Mouse (Mus musculus) liver, postnatal 0 days (tissue): ENCODE measurements around the gene Mob1a. TPM values are rescaled to one million over a fixed set of nuclear protein-coding genes. Genes with fewer than 3 reads are reported as not detected.

Source experiments
- ATAC-seq: fragments of 200-750 bp; cut with Nextera tagmentation; 2 replicates; pipeline ENCODE4 v1.8.0; 2017; ENCODE audit warnings: mild to moderate bottlenecking, moderate library complexity
- DNase-seq: peaks from one replicate; pipeline ENCODE4 v3.0.0-alpha.2; 2016
- H3K27ac ChIP-seq: fragments of 300-500 bp; sonication (generic); 2 replicates; pipeline ENCODE4 v1.5.1; 2014; ENCODE audit warnings: antibody characterized with exemption, moderate library complexity, mild to moderate bottlenecking, low read depth
- H3K27me3 ChIP-seq: fragments of 300-500 bp; sonication (generic); 2 replicates; pipeline ENCODE4 v1.6.1; 2014; ENCODE audit warnings: low read length, control low read depth, mixed read lengths; ENCODE audit not compliant: insufficient read depth
- H3K36me3 ChIP-seq: fragments of 300-500 bp; sonication (generic); replicated peaks from 2 replicates; pipeline ENCODE4 v1.6.1; 2014; ENCODE audit warnings: mild to moderate bottlenecking, control low read depth, low read length, moderate library complexity, mixed read lengths; ENCODE audit not compliant: insufficient read depth
- H3K4me1 ChIP-seq: fragments of 300-500 bp; sonication (generic); 2 replicates; pipeline ENCODE4 v1.6.1; 2014; ENCODE audit warnings: antibody characterized with exemption, mild to moderate bottlenecking, control low read depth; ENCODE audit not compliant: insufficient read depth
- H3K4me2 ChIP-seq: fragments of 300-500 bp; sonication (generic); 2 replicates; pipeline ENCODE4 v1.6.1; 2014; ENCODE audit warnings: low read depth, mild to moderate bottlenecking, low read length, moderate library complexity, mixed read lengths
- H3K4me3 ChIP-seq: fragments of 300-500 bp; sonication (generic); 2 replicates; pipeline ENCODE4 v1.5.1; 2014; ENCODE audit warnings: low read depth, low read length
- H3K9ac ChIP-seq: fragments of 300-500 bp; sonication (generic); replicated peaks from 2 replicates; pipeline ENCODE4 v1.6.1; 2014; ENCODE audit warnings: mild to moderate bottlenecking, moderate library complexity
- H3K9me3 ChIP-seq: fragments of 300-500 bp; sonication (generic); 2 replicates; pipeline ENCODE4 v1.6.1; 2016; ENCODE audit warnings: mild to moderate bottlenecking, control low read depth, low read length, mixed read lengths
- CTCF ChIP-seq: sonication (generic); IDR thresholded peaks from 2 replicates; pipeline ENCODE4 v1.5.1; 2016; ENCODE audit warnings: antibody characterized with exemption, low read depth
- EP300 ChIP-seq: IDR thresholded peaks from 2 replicates; pipeline ENCODE4 v1.6.1; 2016; ENCODE audit warnings: antibody characterized with exemption, low read depth, mild to moderate bottlenecking
- WGBS: fragments of 180-500 bp; shearing (Covaris S2); extraction: QIAGEN DNeasy Blood & Tissue Kit; methylation state at CpG from one replicate; pipeline ENCODE4 v1.1.7; 2014; ENCODE audit not compliant: insufficient replicate concordance; 5-methylcytosine and 5-hydroxymethylcytosine counted together
- polyA plus RNA-seq: library from polyadenylated mRNA; unstranded; fragments of >200 nt; fragmentation: Nextera tagmentation; extraction: Ambion mirVana; gene quantifications from 2 replicates; pipeline ENCODE4 v1.2.1, GENCODE M21; 2015

The Mob1a gene
- polyA plus RNA-seq, 1 experiment from 2014 or later, result 20.9 TPM

DNA sequence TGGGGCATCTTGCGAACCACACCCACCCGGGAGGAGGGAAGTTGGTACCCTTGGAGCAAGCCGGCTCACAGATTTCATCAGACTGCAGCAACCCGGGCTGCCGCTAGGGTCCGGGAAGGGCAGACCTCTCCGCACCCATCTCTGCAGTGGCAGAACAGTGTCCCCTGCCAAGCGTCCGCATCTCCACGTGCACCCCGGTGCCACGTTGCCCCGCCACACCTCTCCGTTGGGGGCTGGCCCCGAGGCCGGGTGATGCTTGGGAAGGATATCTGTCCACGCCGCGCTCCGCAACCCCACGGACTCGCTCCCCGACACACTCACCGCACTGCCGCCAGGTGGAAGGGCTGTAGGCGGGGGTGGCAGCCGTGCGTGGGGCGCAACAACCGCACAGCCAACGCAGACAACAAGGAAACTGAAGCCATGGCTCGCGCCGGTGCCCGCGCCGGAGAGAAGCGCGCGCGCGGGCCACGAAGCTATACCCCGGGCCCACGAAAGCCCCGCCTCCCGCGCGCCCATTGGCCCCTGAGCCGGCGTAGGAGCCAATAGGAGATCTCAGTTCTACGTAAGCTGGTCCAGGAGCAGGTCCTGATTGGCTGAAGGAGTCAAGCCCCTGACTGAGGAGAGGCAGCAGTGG, 8.6 kb upstream of the Mob1a start:
- Histone ChIP-seq H3K27me3 (no peaks in the 10 kb centered on the region), H3K4me1 (peaks cover 19% of the 10 kb centered on the region), H3K27ac (peak overlapping the region; percentile 39; the same call in 1 of the 2 replicates), H3K9me3 (no peaks in the 10 kb centered on the region), H3K36me3 (peaks cover 11% of the 10 kb centered on the region), H3K4me3 (peak overlapping the region; percentile 85), H3K9ac (peak overlapping the region; percentile 75), H3K4me2 (peak overlapping the region; percentile 97)
- WGBS, result 0% methylated on average over 52 of the region's 52 CpGs
- DNase-seq, result peak; percentile 92
- peak; percentile 96 for ATAC-seq
- TF ChIP-seq EP300 (no peak), CTCF (peak; percentile 88)

DNA sequence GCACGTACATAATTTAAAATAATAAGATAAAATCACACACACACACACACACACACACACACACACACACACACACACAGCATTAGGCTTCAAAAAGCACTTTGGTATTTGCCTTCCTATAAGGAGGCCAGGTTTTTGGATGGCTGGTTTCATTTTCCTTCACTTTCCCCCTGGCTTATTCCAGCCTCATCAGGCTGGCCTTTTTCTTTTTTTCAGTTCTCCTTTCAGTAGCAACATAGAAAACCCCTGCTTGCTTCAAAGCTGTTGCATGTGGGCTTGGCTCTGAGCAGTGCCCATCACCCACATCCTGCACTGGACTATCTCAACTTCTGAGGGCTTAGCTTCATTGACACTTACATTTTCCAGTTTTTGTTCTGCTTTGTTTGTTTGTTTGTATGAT, 3.9 kb upstream of the Mob1a start:
- H3K27ac ChIP-seq, result no peak overlapping the region
- H3K4me1 ChIP-seq, result peaks cover 14% of the 10 kb centered on the region
- no peak overlapping the region for H3K4me2 ChIP-seq
- H3K36me3 ChIP-seq, result no peaks in the 10 kb centered on the region
- 40% methylated on average over 1 of the region's 1 CpGs for WGBS
- ATAC-seq, result no peak
- H3K9ac ChIP-seq, result no peak overlapping the region
- no peak overlapping the region for H3K4me3 ChIP-seq
- no peaks in the 10 kb centered on the region for H3K9me3 ChIP-seq
- TF ChIP-seq EP300 (no peak), CTCF (no peak)
- no peaks in the 10 kb centered on the region for H3K27me3 ChIP-seq
- DNase-seq, result no peak

DNA sequence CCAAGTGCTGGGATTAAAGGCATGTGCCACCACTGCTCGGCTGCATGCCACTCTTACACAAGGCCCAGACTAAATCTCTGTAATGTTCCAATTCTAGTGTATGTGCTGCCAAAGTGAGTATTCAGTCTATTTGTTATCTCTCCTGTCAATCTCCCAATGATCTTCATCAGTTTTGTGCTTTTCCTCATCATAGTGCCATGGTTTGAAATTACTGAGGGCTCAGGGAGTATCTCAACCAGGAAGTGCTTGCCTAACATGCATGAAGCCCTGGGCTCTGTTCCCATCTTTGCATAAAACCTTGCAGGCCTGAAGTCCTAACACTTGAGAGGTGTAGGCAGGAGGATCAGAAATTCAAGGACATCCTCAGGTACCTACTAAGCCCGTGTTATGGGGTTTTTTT, 3.0 kb upstream of the Mob1a start:
- no peak overlapping the region for H3K27ac ChIP-seq
- H3K4me2 ChIP-seq, result no peak overlapping the region

DNA sequence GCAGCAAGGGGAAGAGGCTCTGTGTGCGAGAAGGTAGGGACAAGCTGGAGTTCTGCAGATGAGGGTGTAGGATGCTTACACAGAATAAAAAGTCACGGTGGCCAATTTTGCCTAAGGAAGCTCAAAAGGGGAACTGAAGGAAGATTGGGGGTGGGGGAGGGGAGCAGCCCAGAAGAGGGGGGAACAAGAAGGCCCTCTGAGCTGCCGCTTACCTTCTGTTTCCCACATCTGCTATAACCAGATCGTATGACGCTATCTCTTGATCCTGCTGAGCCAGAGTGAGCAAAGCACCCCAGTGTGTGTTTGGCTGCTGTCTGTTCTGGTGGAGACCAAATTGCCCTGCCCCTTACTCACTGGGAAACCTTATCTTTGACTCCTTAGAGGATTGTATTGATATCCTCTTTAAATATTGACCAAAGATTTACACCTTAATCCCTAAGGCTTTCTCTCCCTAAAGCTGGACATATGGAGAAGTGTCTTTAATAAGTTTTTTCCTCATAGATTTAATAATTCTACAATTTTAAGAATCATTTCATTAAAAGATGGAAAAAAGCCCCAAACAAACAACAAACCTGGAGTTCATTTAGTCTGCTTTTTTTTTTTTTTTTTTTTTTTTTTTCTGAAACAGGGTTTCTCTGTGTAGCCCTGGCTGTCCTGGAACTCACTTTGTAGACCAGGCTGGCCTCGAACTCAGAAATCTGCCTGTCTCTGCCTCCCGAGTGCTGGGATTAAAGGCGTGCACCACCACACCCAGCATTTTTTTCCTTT, 2.0 kb upstream of the Mob1a start:
- peak overlapping the region; percentile 57 for H3K27ac ChIP-seq
- 59% methylated on average over 8 of the region's 8 CpGs for WGBS
- no peak for ATAC-seq
- peaks cover 5% of the 10 kb centered on the region for H3K36me3 ChIP-seq
- no peaks in the 10 kb centered on the region for H3K9me3 ChIP-seq
- TF ChIP-seq EP300 (no peak), CTCF (no peak)
- peak overlapping the region; percentile 42 for H3K4me2 ChIP-seq
- no peak overlapping the region for H3K9ac ChIP-seq
- no peaks in the 10 kb centered on the region for H3K27me3 ChIP-seq
- H3K4me3 ChIP-seq, result no peak overlapping the region
- peaks cover 14% of the 10 kb centered on the region for H3K4me1 ChIP-seq
- peak; percentile 38 for DNase-seq

More for the DNA sequence above, 3.0 kb upstream of the Mob1a start:
- Histone ChIP-seq H3K36me3 (no peaks in the 10 kb centered on the region), H3K9me3 (no peaks in the 10 kb centered on the region), H3K4me3 (no peak overlapping the region), H3K27me3 (no peaks in the 10 kb centered on the region), H3K4me1 (peaks cover 14% of the 10 kb centered on the region), H3K9ac (no peak overlapping the region)
- 77% methylated on average over 2 of the region's 2 CpGs for WGBS
- ATAC-seq, result no peak
- TF ChIP-seq CTCF, result no peak
- TF ChIP-seq EP300, result no peak
- DNase-seq, result no peak

DNA sequence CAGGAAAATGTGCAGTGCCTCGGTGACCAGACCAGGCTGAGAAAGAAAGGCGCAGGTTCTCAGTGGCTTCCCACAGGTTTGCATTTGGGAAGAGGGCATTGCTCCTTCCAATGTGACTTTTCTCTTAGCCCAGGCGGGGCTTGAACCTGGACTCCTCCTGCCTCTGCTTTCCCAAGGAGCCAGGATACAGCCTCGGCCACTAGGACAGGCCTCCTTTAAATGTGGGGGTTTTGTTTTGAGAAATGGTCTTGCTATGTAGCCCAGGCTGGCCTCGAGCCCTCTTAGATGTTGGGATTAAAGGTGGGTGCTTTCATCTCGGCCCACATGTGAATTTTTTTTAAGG, 549 bp downstream of the Mob1a start:
- peaks cover 30% of the 10 kb centered on the region for H3K36me3 ChIP-seq
- peak overlapping the region; percentile 89 for H3K9ac ChIP-seq
- H3K4me2 ChIP-seq, result peak overlapping the region; percentile 96
- H3K4me3 ChIP-seq, result peak overlapping the region; percentile 84
- 4% methylated on average over 6 of the region's 6 CpGs for WGBS
- ATAC-seq, result peak; percentile 5
- no peak for DNase-seq
- H3K27ac ChIP-seq, result peak overlapping the region; percentile 97
- H3K4me1 ChIP-seq, result peaks cover 14% of the 10 kb centered on the region
- no peaks in the 10 kb centered on the region for H3K9me3 ChIP-seq
- no peak for TF ChIP-seq CTCF
- no peak for TF ChIP-seq EP300
- H3K27me3 ChIP-seq, result no peaks in the 10 kb centered on the region

DNA sequence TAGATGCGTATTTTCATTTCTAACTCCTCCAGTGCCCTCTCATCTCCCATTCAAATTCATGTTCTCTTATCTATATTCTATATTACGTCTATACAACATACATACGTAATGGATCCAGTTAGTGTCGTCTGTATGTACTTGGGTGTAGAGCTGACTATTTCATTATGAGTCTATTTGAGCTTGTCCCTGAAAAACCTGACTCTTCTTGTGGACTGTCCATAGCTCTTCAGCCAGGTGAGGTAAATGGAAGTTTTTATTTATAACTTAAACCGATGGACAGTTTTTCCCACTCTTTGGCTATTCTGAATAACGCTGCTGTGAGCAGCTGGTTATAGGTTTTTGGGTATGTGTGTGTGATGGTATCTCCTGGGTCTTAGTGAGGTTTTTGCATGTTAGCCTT, 945 bp downstream of the Mob1a start:
- H3K4me3 ChIP-seq, result peak overlapping the region; percentile 84
- peaks cover 14% of the 10 kb centered on the region for H3K4me1 ChIP-seq
- H3K4me2 ChIP-seq, result peak overlapping the region; percentile 96
- peaks cover 34% of the 10 kb centered on the region for H3K36me3 ChIP-seq
- no peaks in the 10 kb centered on the region for H3K9me3 ChIP-seq
- H3K9ac ChIP-seq, result peak overlapping the region; percentile 89
- peak overlapping the region; percentile 97 for H3K27ac ChIP-seq
- DNase-seq (no peak), ATAC-seq (no peak)
- H3K27me3 ChIP-seq, result no peaks in the 10 kb centered on the region
- no peak for TF ChIP-seq CTCF
- no peak for TF ChIP-seq EP300
- 34% methylated on average over 6 of the region's 6 CpGs for WGBS
